Mouse (Mus musculus) adrenal gland (tissue): ENCODE data around the gene Bud23.

Experiments
- intact Hi-C: fragments of 180-260 bp; cut with DNase I; formaldehyde crosslinking; loops from one replicate; pipeline ENCODE4 v1.15.1; 2025

Gene Bud23

DNA sequence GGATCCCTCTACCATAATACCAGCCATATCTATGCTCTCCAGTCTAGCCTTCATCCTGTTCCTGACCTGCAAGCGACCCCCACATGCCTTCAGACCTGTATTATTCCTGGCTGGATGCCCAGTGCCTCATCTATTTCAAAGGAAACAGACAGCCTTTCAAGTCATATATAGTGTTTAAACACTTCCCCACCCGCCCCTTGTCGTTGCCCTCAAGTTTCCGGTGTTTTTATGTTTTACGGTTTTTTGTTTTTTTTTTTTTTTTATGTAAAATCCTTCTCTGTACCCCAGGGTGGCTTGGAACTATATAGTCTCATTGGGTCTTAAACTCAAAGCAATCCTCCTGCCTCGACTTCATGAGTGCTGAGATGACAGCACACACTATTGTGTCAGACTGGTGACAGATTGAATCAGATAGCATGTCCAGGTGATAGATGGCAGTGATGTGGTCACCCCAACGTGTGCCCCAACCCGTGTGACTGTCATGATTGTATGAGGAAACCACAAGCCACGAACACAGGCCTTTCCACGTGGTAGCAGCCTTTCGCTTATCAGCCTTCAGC lies 40.0 kb downstream of the Bud23 start:
- intact Hi-C loops = no loop called here

DNA sequence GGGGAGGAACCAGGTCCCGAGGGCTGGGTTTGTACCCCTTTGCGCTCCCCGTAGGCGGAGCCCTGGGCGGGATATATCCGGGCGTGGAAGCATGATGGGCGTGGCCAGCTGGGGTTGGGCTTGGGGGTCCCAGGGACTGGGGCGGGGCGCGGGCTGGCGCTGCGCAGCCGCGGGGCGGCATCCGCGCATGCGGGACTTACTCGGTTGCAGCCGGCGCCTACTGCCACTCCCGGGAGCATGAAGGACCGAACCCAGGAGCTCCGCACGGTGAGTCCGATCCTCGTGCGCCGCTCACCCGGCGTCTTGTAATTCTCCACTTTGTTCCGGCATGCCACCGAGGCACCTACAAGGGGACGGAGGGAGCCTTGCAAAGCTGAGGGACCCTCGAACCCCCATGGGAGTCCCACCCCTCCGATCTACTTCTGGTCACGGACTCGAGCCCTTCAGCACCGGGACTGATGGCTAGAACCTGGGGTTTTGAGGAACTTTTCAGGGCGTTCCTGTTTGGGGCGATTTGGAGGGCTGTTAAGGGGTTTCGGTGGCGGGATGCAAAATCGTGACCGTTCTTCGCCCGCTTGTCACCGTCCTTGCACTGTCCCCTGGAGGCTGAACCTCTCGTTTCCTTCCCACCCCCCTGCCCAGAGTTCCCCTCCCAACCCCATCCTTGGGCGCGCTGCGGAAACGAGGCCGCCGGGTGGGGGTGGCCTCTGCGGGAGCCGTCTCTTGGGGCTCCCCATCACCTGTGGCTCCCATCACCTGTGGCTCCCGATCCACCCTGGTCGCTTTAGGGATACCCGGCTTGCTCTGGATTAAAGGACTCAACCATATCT lies 41.2 kb downstream of the Bud23 start, which contains the start of gene Stx1a:
Gene Stx1a, plus strand, starts transcription at position 139 of the 830 bp plus-strand sequence.
- intact Hi-C loops = no loop called here

DNA sequence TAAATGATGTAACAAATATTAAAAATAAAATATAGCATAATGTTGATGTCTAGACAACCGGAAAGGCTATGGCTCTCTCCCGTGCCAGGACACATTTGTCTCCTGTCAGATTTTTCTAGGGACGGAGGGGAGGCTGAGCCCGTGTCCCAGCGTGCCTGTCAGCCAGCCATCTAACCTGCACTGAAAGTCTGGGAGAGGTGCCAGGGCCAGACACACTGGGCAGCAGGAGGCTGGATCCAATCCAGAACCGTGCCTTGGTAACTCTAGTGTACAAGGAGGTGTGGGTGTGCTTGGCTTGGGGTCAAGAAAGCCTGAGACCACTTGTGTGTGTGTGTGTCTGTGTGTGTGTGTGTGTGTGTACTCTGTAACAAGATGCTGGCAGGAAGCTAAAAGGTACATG lies 42.9 kb downstream of the Bud23 start:
- intact Hi-C loops = no loop called here

DNA sequence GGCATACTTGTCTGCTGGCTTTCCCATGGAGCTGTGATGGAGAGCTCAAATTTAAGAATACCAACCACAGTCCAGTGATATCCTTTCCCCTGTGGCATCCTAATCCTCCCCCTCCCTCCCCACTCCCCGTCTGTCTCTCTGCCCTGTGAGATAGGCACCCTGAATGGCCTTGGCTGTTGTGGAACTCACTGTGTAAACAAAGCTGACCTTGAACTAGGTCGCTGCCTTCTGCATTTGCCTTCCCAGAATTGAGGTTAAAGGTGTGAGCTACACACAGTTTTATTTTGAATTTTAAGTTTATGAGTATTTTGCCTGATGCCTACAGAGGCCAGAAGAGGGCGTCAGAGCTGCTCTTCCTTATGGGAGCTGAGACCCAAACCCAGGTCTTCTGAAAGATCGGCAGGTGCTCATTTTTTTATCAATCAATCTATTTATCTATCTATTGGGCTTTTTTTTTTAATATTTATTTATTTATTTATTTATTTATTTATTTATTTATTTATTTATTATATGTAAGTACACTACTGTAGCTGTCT lies 48.5 kb downstream of the Bud23 start:
- intact Hi-C loops = loop anchor here (10.0 kb wide), 2 partner anchors 89 to 169 kb away; partner anchors contain the start of gene Baz1b

DNA sequence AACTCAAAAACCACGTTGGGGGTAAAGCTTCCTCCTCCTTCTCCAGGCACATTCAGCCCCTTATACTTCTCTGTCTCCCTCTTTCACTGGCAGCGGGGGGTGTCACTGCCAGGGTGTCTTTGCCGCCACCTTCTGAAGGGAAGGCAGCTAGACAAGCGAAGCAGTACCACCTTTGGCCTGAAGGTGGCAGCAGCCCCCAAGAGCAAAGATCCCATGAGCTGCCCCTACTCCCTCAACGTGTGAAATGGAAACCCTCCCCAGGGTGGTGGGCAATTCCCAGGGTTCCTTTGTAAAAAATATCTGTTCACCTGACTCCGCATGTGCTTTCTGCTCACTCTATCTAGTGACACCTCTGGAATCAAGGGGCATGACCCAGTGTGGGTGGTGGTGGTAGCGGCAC lies 49.3 kb downstream of the Bud23 start:
- intact Hi-C loops = loop anchor here (2.0 to 10.0 kb wide), 3 partner anchors 59 to 169 kb away; partner anchors contain the start of gene Baz1b

DNA sequence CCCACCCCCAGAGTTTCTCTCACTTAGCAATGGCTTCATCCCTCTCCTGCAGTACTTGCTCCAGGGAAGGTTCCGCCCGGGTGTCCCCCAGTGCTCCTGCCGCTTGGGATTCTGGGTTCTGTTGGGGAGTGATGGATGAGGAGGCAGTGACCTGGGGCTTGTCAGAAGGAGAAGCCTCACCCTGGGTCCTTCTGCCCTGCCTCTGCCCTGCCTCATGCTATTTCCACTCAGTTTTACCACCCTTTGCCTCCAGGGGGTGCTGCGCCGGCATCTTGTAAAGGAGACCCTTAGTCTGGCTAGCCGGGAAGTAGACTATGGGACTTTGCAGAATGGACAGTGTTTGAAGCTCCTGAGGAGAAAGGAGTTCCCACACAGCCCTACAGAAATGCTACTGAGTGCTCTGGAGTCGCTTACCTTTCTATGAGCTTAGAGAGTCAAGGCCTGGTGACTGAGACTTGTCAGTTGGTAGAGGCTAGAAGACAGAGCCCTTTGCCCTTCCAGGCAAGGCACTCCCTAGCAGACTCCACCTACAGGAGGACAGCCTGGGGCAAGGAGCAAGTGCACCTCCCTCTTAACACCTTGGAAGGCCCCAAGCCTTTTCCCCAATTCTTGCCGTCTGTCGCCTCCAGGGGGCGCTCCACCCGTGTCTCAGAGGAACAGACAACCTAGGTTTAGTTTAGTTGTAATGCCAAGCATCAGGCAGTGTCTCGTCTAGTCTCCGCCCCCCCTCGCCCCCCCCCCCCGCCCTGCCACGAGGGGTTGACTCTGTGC lies 51.9 kb downstream of the Bud23 start:
- intact Hi-C loops = loop anchor here (10.0 kb wide), 2 partner anchors 92 to 172 kb away; partner anchors contain the start of gene Baz1b

DNA sequence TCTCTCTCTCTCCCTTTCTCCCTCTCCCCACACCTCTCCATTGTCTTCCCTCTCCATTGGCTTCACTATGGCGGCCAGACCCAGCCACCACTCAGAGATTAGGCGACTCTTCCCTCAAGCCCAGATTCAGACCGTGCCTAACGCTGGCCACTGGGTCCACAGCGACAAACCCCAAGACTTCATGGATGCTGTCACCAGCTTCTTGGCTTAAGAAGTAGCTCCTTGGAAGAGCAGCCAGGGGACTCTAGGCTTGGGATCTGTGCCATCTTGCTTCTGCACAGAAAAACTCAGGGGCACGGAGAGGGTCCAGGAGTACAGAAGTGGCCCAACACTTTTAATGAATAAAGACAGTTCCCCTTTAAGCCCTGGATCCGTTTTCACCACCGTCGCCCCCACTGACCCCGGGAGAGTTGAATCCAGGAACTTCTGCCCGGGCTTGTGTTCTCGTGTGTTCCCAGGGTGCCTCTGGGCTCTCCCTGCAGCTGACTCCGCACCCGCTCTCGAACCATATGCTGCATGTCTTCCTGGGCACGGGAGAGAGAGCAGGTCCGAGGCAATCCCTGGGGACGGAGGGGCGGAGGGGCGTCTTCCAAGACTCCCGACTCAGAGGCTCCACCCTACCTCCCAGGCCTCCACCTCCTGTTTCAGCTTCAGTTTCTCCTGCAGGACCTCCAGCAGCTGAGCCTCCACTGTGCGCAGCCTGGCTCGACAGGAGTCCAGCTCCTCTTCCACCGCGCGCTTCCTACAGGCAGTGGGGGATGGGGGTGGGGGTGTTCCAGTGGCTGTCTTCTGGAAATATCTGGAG lies 52.7 kb downstream of the Bud23 start:
- intact Hi-C loops = loop anchor here (10.0 kb wide), 2 partner anchors 93 to 173 kb away; partner anchors contain the start of gene Baz1b

DNA sequence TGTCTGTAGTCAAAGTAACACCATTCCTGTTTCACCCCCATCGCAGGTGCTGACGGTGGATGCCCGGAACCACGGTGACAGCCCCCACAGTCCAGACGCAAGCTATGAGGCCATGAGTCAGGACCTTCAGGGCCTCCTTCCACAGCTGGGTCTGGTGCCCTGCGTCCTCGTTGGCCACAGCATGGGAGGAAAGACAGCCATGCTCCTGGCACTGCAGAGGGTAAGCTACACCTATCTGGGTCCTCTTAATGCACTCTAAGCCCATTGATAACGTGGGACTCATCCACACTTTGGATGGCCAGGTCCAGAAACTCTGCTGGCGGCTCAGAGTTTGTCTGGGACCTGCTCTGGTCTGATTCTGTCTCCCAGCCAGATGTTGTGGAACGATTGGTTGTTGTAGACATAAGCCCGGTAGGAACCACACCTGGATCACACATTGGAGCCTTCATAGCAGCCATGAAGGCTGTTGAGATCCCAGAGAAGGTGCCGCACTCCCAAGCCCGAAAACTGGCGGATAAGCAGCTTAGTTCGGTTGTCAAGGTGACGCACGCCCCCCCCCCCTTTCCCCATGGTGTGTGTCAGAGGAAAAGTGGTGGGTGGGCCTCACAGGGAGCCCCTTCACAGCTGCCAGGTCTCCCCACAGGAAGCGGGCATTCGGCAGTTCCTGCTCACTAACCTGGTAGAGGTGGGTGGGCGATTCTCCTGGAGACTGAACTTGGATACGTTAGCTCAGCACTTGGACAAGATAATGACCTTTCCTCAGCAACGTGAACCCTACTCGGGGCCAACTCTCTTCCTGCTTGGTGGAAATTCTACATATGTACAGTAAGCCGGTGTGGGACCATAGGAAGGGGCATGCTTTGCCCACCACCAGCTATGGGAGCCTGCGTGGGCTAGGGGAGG lies 53.7 kb downstream of the Bud23 start:
- intact Hi-C loops = loop anchor here (10.0 kb wide), 2 partner anchors 94 to 174 kb away; partner anchors contain the start of gene Baz1b

DNA sequence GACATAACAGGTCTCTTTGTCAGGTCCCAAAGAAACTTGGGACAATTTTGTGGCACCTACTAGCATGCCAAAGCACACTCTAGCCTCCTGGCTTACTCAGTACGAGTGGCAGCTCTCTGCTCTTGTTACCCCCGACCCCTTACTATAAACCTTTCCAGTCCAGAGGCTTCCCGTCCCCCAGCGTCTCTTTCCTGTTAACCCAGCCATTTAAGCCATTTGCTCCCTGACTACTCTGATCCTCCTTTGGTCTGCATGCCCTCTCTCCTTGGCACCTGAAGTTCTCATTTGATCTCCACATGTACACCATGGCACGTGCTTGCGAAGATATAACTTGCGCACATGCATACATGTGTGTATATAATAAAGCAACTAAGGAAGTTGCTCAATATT lies 54.4 kb downstream of the Bud23 start:
- intact Hi-C loops = loop anchor here (10.0 kb wide), 2 partner anchors 94 to 174 kb away; partner anchors contain the start of gene Baz1b

DNA sequence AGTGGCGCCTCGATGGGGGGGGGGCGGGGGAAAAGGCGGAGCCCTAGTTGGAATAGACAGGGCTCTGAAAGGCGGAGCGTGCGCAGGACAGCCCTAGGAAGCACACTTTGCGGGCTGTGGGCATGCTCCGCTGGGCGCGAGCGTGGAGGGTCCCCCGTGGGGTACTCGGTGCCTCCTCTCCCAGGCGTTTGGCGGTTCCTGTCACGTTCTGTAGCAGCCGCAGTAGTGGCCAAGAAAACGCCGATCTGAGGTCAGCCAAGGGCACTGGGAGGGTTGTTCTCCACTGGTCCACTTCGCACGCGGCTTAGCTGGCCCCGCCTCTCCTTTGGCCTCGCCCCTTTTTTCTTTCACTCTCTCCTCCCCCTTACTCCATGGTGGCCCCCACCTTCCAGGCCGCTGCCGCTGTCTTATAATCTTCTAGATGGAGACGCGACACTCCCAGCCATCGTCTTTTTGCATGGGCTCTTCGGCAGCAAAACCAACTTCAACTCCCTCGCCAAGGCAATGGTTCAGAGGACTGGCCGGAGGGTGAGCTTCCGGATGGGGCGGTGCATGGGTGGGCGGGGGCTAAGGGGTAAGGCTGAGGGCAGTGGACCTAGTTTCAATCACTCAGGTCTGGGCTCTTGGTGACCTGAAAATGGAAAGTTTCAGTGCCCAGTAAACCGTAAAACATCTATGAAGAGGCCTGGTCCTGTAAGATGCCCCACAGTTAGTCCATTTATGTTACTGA lies 55.0 kb downstream of the Bud23 start:
- intact Hi-C loops = loop anchor here (10.0 kb wide), 2 partner anchors 95 to 175 kb away; partner anchors contain the start of gene Baz1b

DNA sequence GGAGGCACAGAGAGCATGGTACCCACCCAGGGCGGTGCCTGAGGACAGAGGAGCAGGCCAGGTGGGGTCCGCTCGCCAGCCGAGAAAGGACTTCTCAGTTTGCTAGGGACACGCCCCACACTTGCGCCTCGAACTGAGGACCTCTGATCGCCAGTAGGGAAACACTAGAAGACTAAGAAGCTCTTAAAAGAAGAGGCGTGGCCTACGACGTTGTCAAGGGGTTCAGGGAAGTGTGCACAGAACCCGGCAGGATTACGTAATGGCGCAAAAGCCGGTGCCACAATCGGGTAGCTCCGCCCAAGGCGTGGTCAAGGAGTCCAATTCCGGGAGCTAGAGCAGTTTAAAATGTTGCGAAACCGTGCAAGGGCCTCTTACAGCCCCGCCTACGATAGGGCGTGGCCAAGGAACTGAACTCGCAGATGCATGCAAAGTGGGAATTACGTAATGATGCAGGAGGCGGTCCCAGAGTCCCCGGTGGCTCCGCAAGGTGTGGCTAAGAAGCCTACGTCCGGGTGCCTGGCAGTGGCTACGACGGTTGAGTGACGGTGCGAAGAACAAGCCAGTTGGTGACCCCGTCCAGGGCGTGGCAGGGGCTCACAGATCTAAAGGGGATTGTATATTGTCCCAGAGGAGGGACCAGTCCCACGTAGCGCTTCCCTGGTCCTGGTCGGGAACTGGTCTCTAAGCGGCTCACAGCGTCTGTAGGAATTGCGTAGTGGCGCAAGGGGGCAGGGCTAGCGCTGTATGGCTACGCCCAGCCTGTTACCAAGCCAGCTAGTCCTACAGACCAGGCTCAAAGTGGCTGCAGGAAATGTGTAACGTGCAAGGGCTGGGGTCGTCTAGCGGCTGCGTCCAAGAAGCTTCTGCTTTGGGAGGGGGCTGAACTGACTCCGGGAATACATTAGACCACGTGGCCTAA lies 55.8 kb downstream of the Bud23 start, which contains the start of gene Abhd11:
Gene Abhd11, plus strand, starts transcription at position 482 of the 919 bp plus-strand sequence.
- intact Hi-C loops = no loop called here

DNA sequence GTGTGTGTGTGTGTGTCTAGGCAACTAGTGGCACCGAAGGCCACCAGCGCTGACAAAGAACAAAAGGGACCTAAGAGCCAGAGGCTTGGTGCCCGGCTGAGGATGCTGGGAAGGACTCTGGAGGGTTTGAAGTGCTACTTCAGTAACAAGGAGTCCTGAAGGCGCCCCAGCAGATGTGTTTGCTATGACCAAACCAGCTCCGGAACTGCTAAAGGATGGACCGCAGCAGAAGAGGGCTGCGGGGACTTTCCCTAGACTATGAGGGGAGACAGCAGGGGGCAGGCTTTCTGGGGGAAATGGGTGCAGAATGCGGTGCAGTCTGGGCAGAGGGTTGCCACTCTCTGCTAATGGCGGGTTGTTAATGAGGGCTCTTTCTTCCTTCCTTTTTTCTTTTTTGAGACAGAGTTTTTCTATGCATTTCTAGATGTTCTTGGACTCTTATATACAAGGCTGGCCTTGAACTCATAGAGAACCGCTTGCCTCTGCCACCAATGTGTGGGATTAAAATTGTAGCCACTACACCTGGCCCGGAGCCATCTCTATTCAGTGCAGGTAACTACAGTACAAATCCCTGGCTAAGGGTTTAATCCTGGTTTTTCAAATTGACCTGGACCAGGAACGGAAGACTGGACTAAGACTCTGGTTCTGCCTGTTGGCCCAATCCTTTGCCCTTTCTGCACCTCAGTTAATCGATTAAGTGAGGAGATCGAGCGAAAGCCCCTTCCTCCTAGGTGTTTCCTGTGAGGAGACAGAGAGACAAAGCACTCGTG lies 56.8 kb downstream of the Bud23 start:
- intact Hi-C loops = no loop called here
